Mouse (Mus musculus): ENCODE measurements at regions not wholly inside any gene's neighbourhood (a gene's known extent, or its start where the extent isn't known, plus 50 kb on each side); places are given as distances from the start of the nearest gene placed in this dataset.

- DNase-seq (ENCODE audit: low read depth, low spot score): no peak
These were observed 64.8 kb upstream of the Ogfrl1 start for GRCm38 (mm10) chr1:23462411-23462810.

GRCm38 (mm10) chr1:23464081-23464480, 66.5 kb upstream of the Ogfrl1 start:
- DNase-seq (ENCODE audit: low read depth, low spot score): no peak

GRCm38 (mm10) chr1:23466340-23466739, 68.8 kb upstream of the Ogfrl1 start:
- no peak for DNase-seq (ENCODE audit: low read depth, low spot score)

- DNase-seq (ENCODE audit: low read depth, low spot score): no peak
These were observed 69.8 kb upstream of the Ogfrl1 start for GRCm38 (mm10) chr1:23467405-23467804.

- no peak for DNase-seq (ENCODE audit: low read depth, low spot score)
These were observed 83.3 kb upstream of the Ogfrl1 start for GRCm38 (mm10) chr1:23480776-23481320.

- DNase-seq (ENCODE audit: low read depth, low spot score): no peak
These were observed 87.0 kb upstream of the Ogfrl1 start for GRCm38 (mm10) chr1:23484566-23484965.

GRCm38 (mm10) chr1:23485150-23485775, 87.7 kb upstream of the Ogfrl1 start:
- no peak for DNase-seq (ENCODE audit: low read depth, low spot score)

- DNase-seq (ENCODE audit: low read depth, low spot score): no peak
These were observed 89.5 kb upstream of the Ogfrl1 start for GRCm38 (mm10) chr1:23487031-23487430.

GRCm38 (mm10) chr1:23490640-23491039, 93.1 kb upstream of the Ogfrl1 start:
- no peak for DNase-seq (ENCODE audit: low read depth, low spot score)

GRCm38 (mm10) chr1:23491041-23491440, 93.5 kb upstream of the Ogfrl1 start:
- no peak for DNase-seq (ENCODE audit: low read depth, low spot score)

- no peak for DNase-seq (ENCODE audit: low read depth, low spot score)
These were observed 95.4 kb upstream of the Ogfrl1 start for GRCm38 (mm10) chr1:23492981-23493380.

GRCm38 (mm10) chr1:23495412-23495811, 97.8 kb upstream of the Ogfrl1 start:
- peak; percentile 4 for DNase-seq (ENCODE audit: low read depth, low spot score)

- no peak for DNase-seq (ENCODE audit: low read depth, low spot score)
These were observed 122.5 kb upstream of the Ogfrl1 start for GRCm38 (mm10) chr1:23520113-23520512.

GRCm38 (mm10) chr1:23532659-23533058, 135.1 kb upstream of the Ogfrl1 start:
- no peak for DNase-seq (ENCODE audit: low read depth, low spot score)

- no peak for DNase-seq (ENCODE audit: low read depth, low spot score)
These were observed 139.0 kb upstream of the Ogfrl1 start for GRCm38 (mm10) chr1:23536621-23537020.

- DNase-seq (ENCODE audit: low read depth, low spot score): no peak
These were observed 140.8 kb upstream of the Ogfrl1 start for GRCm38 (mm10) chr1:23538419-23538818.

GRCm38 (mm10) chr1:23540594-23540993, 143.0 kb upstream of the Ogfrl1 start:
- no peak for DNase-seq (ENCODE audit: low read depth, low spot score)

- no peak for DNase-seq (ENCODE audit: low read depth, low spot score)
These were observed 158.2 kb upstream of the Ogfrl1 start for GRCm38 (mm10) chr1:23555794-23556193.

GRCm38 (mm10) chr1:23568106-23568505, 170.5 kb upstream of the Ogfrl1 start:
- DNase-seq (ENCODE audit: low read depth, low spot score): no peak

- no peak for DNase-seq (ENCODE audit: low read depth, low spot score)
These were observed 176.9 kb upstream of the Ogfrl1 start for GRCm38 (mm10) chr1:23574461-23574860.

GRCm38 (mm10) chr1:23575005-23575404, 177.4 kb upstream of the Ogfrl1 start:
- no peak for DNase-seq (ENCODE audit: low read depth, low spot score)

GRCm38 (mm10) chr1:23575515-23575914, 177.9 kb upstream of the Ogfrl1 start:
- no peak for DNase-seq (ENCODE audit: low read depth, low spot score)

- no peak for DNase-seq (ENCODE audit: low read depth, low spot score)
These were observed 178.6 kb upstream of the Ogfrl1 start for GRCm38 (mm10) chr1:23576150-23576549.
